In the genomic region with DNA sequence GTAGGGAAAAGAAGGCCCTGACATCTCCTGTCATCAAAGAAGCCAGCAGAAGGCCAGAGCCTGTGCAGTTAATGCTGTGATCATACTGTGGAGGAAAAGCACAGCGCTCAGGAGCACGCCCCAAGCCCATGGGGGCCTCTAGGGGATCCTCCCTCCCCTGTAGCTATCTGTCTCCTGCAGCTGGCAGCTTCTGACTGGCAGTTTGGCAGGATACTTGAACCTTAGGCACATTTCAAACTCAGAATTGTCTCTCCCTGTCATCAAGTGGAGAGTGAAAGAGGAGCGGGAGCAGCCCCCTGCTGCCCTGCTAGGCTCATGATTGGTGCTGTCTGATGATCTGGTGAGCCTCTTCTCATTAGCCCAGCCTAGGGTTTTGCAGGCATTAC, we compare ENCODE assay signal across 8 mouse cellular contexts. TPM values are rescaled to one million over a fixed set of nuclear protein-coding genes. Genes with fewer than 3 reads are reported as not detected.
DNase-seq lines count a peak whose midpoint lies in the region; ATAC-seq and TF ChIP-seq lines count a peak whose summit lies in the region.

No protein-coding gene starts in this region.

- peak overlapping the region; percentile 67 for H3K27ac ChIP-seq in gastrocnemius, adult 2 months
- H3K27ac ChIP-seq in embryonic facial prominence, embryonic 15.5 days (replicated peaks), result peak overlapping the region; percentile 0; the same call in 1 of the 2 replicates
- H3K27ac ChIP-seq in hindbrain, embryonic 10.5 days, result peak overlapping the region; percentile 46
- peak overlapping the region; percentile 76 for H3K27ac ChIP-seq in midbrain, embryonic 16.5 days (ENCODE audit: low read length)

- 40% methylated on average over 3 of the region's 3 CpGs for WGBS in embryonic facial prominence, embryonic 15.5 days
- WGBS in hindbrain, embryonic 10.5 days, result 67% methylated on average over 3 of the region's 3 CpGs
- 42% methylated on average over 3 of the region's 3 CpGs for WGBS in midbrain, embryonic 16.5 days

- no peak overlapping the region for H3K9ac ChIP-seq in embryonic facial prominence, embryonic 15.5 days
- no peak overlapping the region for H3K9ac ChIP-seq in midbrain, embryonic 16.5 days (ENCODE audit: low read depth, low read length)

- H3K4me1 ChIP-seq in embryonic facial prominence, embryonic 15.5 days, result peaks cover 19% of the 10 kb centered on the region
- H3K4me1 ChIP-seq in hindbrain, embryonic 10.5 days (replicated peaks), result peaks cover 24% of the 10 kb centered on the region
- H3K4me1 ChIP-seq in midbrain, embryonic 16.5 days (ENCODE audit: control insufficient read depth, insufficient read depth, low read length), result no peaks in the 10 kb centered on the region

- no peak overlapping the region for H3K4me3 ChIP-seq in gastrocnemius, adult 2 months
- H3K4me3 ChIP-seq in embryonic facial prominence, embryonic 15.5 days (replicated peaks), result no peak overlapping the region
- no peak overlapping the region for H3K4me3 ChIP-seq in hindbrain, embryonic 10.5 days
- H3K4me3 ChIP-seq in midbrain, embryonic 16.5 days (ENCODE audit: low read depth, low read length), result no peak overlapping the region

- no peaks in the 10 kb centered on the region for H3K36me3 ChIP-seq in embryonic facial prominence, embryonic 15.5 days
- no peaks in the 10 kb centered on the region for H3K36me3 ChIP-seq in hindbrain, embryonic 10.5 days
- H3K36me3 ChIP-seq in midbrain, embryonic 16.5 days (ENCODE audit: control insufficient read depth, insufficient read depth, low read length), result no peaks in the 10 kb centered on the region

- intact Hi-C loops in gastrocnemius, adult 2 months (cut with DNase I), result no loop called here
- intact Hi-C loops in gastrocnemius, postnatal 14 days (cut with DNase I; ENCODE audit: low total_unique reads), result no loop called here

- TF ChIP-seq CTCF in gastrocnemius, adult 2 months (IDR thresholded peaks at IDR 0.05), result no peak

- H3K27me3 ChIP-seq in embryonic facial prominence, embryonic 15.5 days, result no peaks in the 10 kb centered on the region
- H3K27me3 ChIP-seq in hindbrain, embryonic 10.5 days (ENCODE audit: insufficient read depth, poor library complexity, severe bottlenecking), result no peaks in the 10 kb centered on the region
- H3K27me3 ChIP-seq in midbrain, embryonic 16.5 days (ENCODE audit: control insufficient read depth, insufficient read depth, low read depth, low read length), result no peaks in the 10 kb centered on the region

- H3K9me3 ChIP-seq in embryonic facial prominence, embryonic 15.5 days (replicated peaks), result no peaks in the 10 kb centered on the region
- no peaks in the 10 kb centered on the region for H3K9me3 ChIP-seq in hindbrain, embryonic 10.5 days
- no peaks in the 10 kb centered on the region for H3K9me3 ChIP-seq in midbrain, embryonic 16.5 days (replicated peaks; ENCODE audit: control insufficient read depth, low read length, poor library complexity, severe bottlenecking)

- H3K4me2 ChIP-seq in embryonic facial prominence, embryonic 15.5 days (replicated peaks), result no peak overlapping the region
- no peak overlapping the region for H3K4me2 ChIP-seq in midbrain, embryonic 16.5 days (ENCODE audit: low read length)

- DNase-seq in gastrocnemius, adult 2 months, result peak; percentile 29
- no peak for DNase-seq in gastrocnemius, postnatal 14 days
- DNase-seq in hindbrain, embryonic 10.5 days (ENCODE audit: low spot score), result no peak
- no peak for DNase-seq in cerebellum, adult 9-10 months
- DNase-seq in lung, postnatal 14 days, result no peak
- DNase-seq in urinary bladder, adult 18-20 months (ENCODE audit: low spot score in 2 of 2), result no peak

- no peak for ATAC-seq in embryonic facial prominence, embryonic 15.5 days (ENCODE audit: insufficient number of reproducible peaks, low FRiP score, low TSS enrichment, low read depth)
- ATAC-seq in midbrain, embryonic 16.5 days, result peak; percentile 21; the same call in 1 of the 2 replicates

RNA-seq across cellular contexts. Expression of a gene that starts 48.3 kb away (rescaled TPM):
- 100 to 1,000 TPM in 1 of 2 experiments, 10 to 100 TPM in 1; 94.6 to 119 TPM for total RNA-seq in gastrocnemius, adult 2 months (2021)
- total RNA-seq in gastrocnemius, postnatal 14 days (2021), result 10 to 100 TPM; 16.1 to 17.4 TPM
- 20.1 and 20.2 TPM in 2 replicates for polyA plus RNA-seq in embryonic facial prominence, embryonic 15.5 days (2015; fragmentation: Nextera tagmentation; extraction: Ambion mirVana)
- 23.1 and 25.5 TPM in 2 replicates for polyA plus RNA-seq in hindbrain, embryonic 10.5 days (2016; fragmentation: Nextera tagmentation; extraction: Ambion mirVana)
- polyA plus RNA-seq in midbrain, embryonic 16.5 days (2015; fragmentation: Nextera tagmentation; extraction: Ambion mirVana), result 25.1 and 35.3 TPM in 2 replicates

RNA-seq across cellular contexts. Expression of a gene that starts 56.9 kb away (rescaled TPM):
- total RNA-seq in gastrocnemius, adult 2 months (2021), result 1 to 10 TPM; 1.5 to 1.6 TPM
- total RNA-seq in gastrocnemius, postnatal 14 days (2021), result 1 to 10 TPM; 2.3 to 3.2 TPM
- 7.6 and 8.4 TPM in 2 replicates for polyA plus RNA-seq in embryonic facial prominence, embryonic 15.5 days (2015; fragmentation: Nextera tagmentation; extraction: Ambion mirVana)
- 5.9 and 8.2 TPM in 2 replicates for polyA plus RNA-seq in hindbrain, embryonic 10.5 days (2016; fragmentation: Nextera tagmentation; extraction: Ambion mirVana)
- polyA plus RNA-seq in midbrain, embryonic 16.5 days (2015; fragmentation: Nextera tagmentation; extraction: Ambion mirVana), result 10.4 and 11.3 TPM in 2 replicates

Comparison
In these comparisons a context has a peak if more than half of its experiments do, and no peak if none do; other contexts are left out.
1. H3K27ac ChIP-seq: peak in every context shown above with its lines; median percentile 76 in midbrain, embryonic 16.5 days; 67 in gastrocnemius, adult 2 months; 46 in hindbrain, embryonic 10.5 days; 0 in embryonic facial prominence, embryonic 15.5 days.